Mouse (Mus musculus): ENCODE data around the gene Las1l.
A peak's percentile ranks its signal among the peaks of the same experiment; 100 is the strongest.

GRCm38 (mm10) chrX:95956497-95957293 is at the start of gene Las1l:
- TF ChIP-seq CTCF (conservative IDR thresholded peaks at IDR 0.05; ENCODE audit: insufficient read depth, insufficient read length, low read depth, low read length): no peak
- peak; percentile 98 for TF ChIP-seq POLR2A (IDR thresholded peaks at IDR 0.05; ENCODE audit: low read depth, low read length)

Data from kidney, adult 2 months (tissue).